Mouse (Mus musculus) hindbrain, embryonic 13.5 days (tissue): ENCODE measurements around the gene Emc1. TPM values are rescaled to one million over a fixed set of nuclear protein-coding genes. Genes with fewer than 3 reads are reported as not detected.

Experiments used
- ATAC-seq: fragments of 200-750 bp; cut with Nextera tagmentation; 2 replicates; pipeline ENCODE4 v1.8.0; 2017; ENCODE audit warnings: moderate TSS enrichment; ENCODE audit not compliant: low FRiP score
- H3K27ac ChIP-seq: fragments of 300-500 bp; sonication (generic); 2 replicates; pipeline ENCODE4 v1.5.1; 2015; ENCODE audit warnings: inconsistent platforms, mild to moderate bottlenecking, moderate library complexity
- H3K27me3 ChIP-seq: fragments of 300-500 bp; sonication (generic); 2 replicates; pipeline ENCODE4 v1.6.1; 2015; ENCODE audit warnings: mild to moderate bottlenecking, inconsistent platforms
- H3K36me3 ChIP-seq: fragments of 300-500 bp; sonication (generic); 2 replicates; pipeline ENCODE4 v1.6.1; 2015; ENCODE audit warnings: mild to moderate bottlenecking, inconsistent platforms
- H3K4me1 ChIP-seq: fragments of 300-500 bp; sonication (generic); replicated peaks from 2 replicates; pipeline ENCODE4 v1.6.1; 2015; ENCODE audit warnings: inconsistent platforms
- H3K4me2 ChIP-seq: fragments of 300-500 bp; sonication (generic); 2 replicates; pipeline ENCODE4 v1.6.1; 2015; ENCODE audit warnings: inconsistent platforms, mild to moderate bottlenecking, moderate library complexity
- H3K4me3 ChIP-seq: fragments of 300-500 bp; sonication (generic); 2 replicates; pipeline ENCODE4 v1.5.1; 2015; ENCODE audit warnings: mild to moderate bottlenecking, inconsistent platforms
- H3K9ac ChIP-seq: fragments of 300-500 bp; sonication (generic); 2 replicates; pipeline ENCODE4 v1.6.1; 2015; ENCODE audit warnings: mild to moderate bottlenecking, inconsistent platforms
- H3K9me3 ChIP-seq: fragments of 300-500 bp; sonication (generic); 2 replicates; pipeline ENCODE4 v1.6.1; 2016; ENCODE audit warnings: inconsistent platforms
- WGBS: fragments of 180-500 bp; shearing (Covaris S2); methylation state at CpG from one replicate; pipeline ENCODE4 v1.1.7; 2015; 5-methylcytosine and 5-hydroxymethylcytosine counted together
- polyA plus RNA-seq: library from polyadenylated mRNA; unstranded; fragments of >200 nt; fragmentation: Nextera tagmentation; extraction: Ambion mirVana; gene quantifications from 2 replicates; pipeline ENCODE4 v1.2.1, GENCODE M21; 2015

Gene Emc1
- polyA plus RNA-seq, 1 experiment from 2014 or later = 36.2 TPM

GRCm38 (mm10) chr4:139334631-139335295 is 17.6 kb upstream of the Emc1 start:
- Histone ChIP-seq H3K4me1 (no peaks in the 10 kb centered on the region), H3K27me3 (peaks cover 25% of the 10 kb centered on the region), H3K9ac (no peak overlapping the region), H3K36me3 (no peaks in the 10 kb centered on the region), H3K4me2 (no peak overlapping the region), H3K4me3 (no peak overlapping the region), H3K9me3 (no peaks in the 10 kb centered on the region), H3K27ac (no peak overlapping the region)
- 62% methylated on average over 8 of the region's 9 CpGs for WGBS
- ATAC-seq = no peak

- no peak overlapping the region for H3K27ac ChIP-seq
- ATAC-seq = no peak
- peaks cover 25% of the 10 kb centered on the region for H3K27me3 ChIP-seq
- no peak overlapping the region for H3K9ac ChIP-seq
- no peaks in the 10 kb centered on the region for H3K4me1 ChIP-seq
- no peak overlapping the region for H3K4me3 ChIP-seq
- no peaks in the 10 kb centered on the region for H3K36me3 ChIP-seq
- H3K4me2 ChIP-seq = no peak overlapping the region
- WGBS = 68% methylated on average over 7 of the region's 7 CpGs
- no peaks in the 10 kb centered on the region for H3K9me3 ChIP-seq
These were observed 16.9 kb upstream of the Emc1 start for GRCm38 (mm10) chr4:139335507-139335906.

GRCm38 (mm10) chr4:139336822-139337483 is 15.4 kb upstream of the Emc1 start:
- Histone ChIP-seq H3K27me3 (peaks cover 17% of the 10 kb centered on the region), H3K36me3 (no peaks in the 10 kb centered on the region), H3K9me3 (no peaks in the 10 kb centered on the region), H3K9ac (no peak overlapping the region), H3K27ac (no peak overlapping the region), H3K4me2 (peak overlapping the region; percentile 27; the same call in 1 of the 2 replicates), H3K4me1 (no peaks in the 10 kb centered on the region), H3K4me3 (no peak overlapping the region)
- ATAC-seq = no peak
- 31% methylated on average over 24 of the region's 24 CpGs for WGBS

- no peak overlapping the region for H3K4me2 ChIP-seq
- no peaks in the 10 kb centered on the region for H3K4me1 ChIP-seq
- no peak overlapping the region for H3K27ac ChIP-seq
- H3K4me3 ChIP-seq = no peak overlapping the region
- H3K9me3 ChIP-seq = no peaks in the 10 kb centered on the region
- WGBS = 51% methylated on average over 33 of the region's 33 CpGs
- ATAC-seq = no peak
- no peaks in the 10 kb centered on the region for H3K36me3 ChIP-seq
- no peak overlapping the region for H3K9ac ChIP-seq
- peaks cover 17% of the 10 kb centered on the region for H3K27me3 ChIP-seq
These were observed 14.2 kb upstream of the Emc1 start for GRCm38 (mm10) chr4:139338145-139338544.

DNA sequence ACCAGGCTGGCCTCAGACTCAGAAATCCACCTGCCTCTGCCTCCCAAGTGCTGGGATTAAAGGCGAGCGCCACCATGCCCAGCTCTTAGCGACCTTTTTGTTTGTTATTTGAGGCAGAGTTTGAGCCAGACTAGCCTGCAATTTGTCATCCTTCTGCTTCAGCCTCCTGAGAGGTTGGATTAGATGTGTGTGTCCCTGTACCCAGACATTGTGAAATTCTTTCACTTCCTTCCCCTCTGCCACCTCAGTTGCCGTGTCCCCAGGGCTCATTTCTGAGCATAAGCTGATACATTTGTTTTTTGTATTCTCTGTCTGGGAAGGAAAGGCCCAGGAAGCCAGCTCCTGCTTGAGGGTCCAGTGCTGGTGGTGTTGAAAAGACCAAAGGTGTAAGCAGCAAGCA is 11.6 kb upstream of the Emc1 start:
- Histone ChIP-seq H3K4me3 (no peak overlapping the region), H3K27ac (no peak overlapping the region), H3K4me2 (no peak overlapping the region), H3K9me3 (no peaks in the 10 kb centered on the region), H3K9ac (no peak overlapping the region), H3K27me3 (peaks cover 17% of the 10 kb centered on the region), H3K4me1 (no peaks in the 10 kb centered on the region), H3K36me3 (peaks cover 13% of the 10 kb centered on the region)
- no peak for ATAC-seq
- 83% methylated on average over 4 of the region's 4 CpGs for WGBS

DNA sequence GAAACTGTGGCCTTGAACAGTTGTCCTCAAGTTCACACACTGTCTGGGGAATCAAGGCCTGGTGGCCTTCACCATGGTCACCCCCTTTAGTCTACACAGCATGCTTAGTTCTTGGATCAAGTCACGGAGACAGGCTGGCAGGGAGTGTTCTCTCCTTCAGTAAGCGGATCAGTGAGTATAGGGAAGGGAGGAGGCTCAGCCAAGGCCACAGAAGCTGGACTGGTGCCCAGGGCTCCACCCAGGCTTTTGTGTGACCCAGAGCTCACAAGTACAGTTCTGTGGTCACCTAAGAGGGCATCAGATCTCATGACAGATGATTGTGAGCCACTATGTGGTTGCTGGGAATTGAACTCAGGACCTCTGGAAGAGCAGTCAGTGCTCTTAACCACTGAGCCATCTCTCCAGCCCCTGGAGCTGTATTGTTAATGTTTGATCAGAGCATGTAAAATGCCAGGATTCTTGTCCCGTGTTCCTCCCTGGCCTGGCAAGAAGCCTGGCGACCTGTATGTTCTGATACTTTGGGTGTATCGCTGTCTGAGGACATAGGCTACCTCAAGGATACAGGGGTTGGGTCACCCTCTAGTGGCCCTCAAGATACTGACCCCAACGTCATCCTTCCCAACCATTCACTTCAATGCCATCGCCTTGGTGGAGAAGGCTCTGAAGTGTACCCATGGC is 10.7 kb upstream of the Emc1 start:
- Histone ChIP-seq H3K4me2 (no peak overlapping the region), H3K27ac (no peak overlapping the region), H3K9me3 (no peaks in the 10 kb centered on the region), H3K36me3 (peaks cover 21% of the 10 kb centered on the region), H3K4me3 (no peak overlapping the region), H3K27me3 (peaks cover 17% of the 10 kb centered on the region), H3K4me1 (no peaks in the 10 kb centered on the region), H3K9ac (no peak overlapping the region)
- no peak for ATAC-seq
- WGBS = 76% methylated on average over 7 of the region's 7 CpGs

GRCm38 (mm10) chr4:139343718-139344117 is 8.7 kb upstream of the Emc1 start:
- Histone ChIP-seq H3K9ac (no peak overlapping the region), H3K4me1 (no peaks in the 10 kb centered on the region), H3K27me3 (no peaks in the 10 kb centered on the region), H3K4me2 (no peak overlapping the region), H3K36me3 (peaks cover 41% of the 10 kb centered on the region), H3K9me3 (no peaks in the 10 kb centered on the region), H3K4me3 (no peak overlapping the region), H3K27ac (no peak overlapping the region)
- ATAC-seq = no peak
- WGBS = 64% methylated on average over 5 of the region's 5 CpGs

DNA sequence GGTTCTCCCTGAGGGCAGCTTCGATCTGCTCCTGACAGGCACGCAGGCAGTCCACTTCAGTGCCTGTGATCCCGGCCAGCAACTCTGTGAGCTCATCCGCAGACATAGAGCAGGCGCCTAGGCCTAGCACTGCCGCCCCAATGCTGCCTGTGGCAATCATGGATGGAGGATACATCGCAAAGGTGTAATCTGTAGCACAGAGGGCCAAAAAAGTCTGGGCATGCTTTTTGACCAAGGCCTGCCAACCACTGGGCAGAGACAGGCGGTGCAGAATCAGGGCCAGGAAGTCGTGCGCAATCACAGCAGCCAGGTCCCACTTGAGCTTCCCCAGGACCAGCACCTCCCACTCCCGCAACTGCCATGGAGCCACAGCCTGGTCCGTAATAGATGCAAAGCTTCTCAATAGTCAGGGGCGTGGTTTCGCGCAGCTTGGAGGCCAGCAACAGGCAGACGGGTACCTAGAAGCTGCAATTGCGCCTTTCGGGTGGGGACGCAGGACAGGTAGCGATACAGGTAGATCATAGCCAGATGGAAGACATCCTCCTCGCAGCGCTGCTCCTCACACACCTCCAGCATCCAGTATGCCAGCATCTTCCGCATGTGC is 6.9 kb upstream of the Emc1 start:
- 73% methylated on average over 23 of the region's 23 CpGs for WGBS
- no peak for ATAC-seq
- Histone ChIP-seq H3K4me3 (no peak overlapping the region), H3K27me3 (no peaks in the 10 kb centered on the region), H3K27ac (no peak overlapping the region), H3K9ac (no peak overlapping the region), H3K9me3 (no peaks in the 10 kb centered on the region), H3K4me2 (no peak overlapping the region), H3K36me3 (peaks cover 55% of the 10 kb centered on the region), H3K4me1 (peaks cover 2% of the 10 kb centered on the region)

DNA sequence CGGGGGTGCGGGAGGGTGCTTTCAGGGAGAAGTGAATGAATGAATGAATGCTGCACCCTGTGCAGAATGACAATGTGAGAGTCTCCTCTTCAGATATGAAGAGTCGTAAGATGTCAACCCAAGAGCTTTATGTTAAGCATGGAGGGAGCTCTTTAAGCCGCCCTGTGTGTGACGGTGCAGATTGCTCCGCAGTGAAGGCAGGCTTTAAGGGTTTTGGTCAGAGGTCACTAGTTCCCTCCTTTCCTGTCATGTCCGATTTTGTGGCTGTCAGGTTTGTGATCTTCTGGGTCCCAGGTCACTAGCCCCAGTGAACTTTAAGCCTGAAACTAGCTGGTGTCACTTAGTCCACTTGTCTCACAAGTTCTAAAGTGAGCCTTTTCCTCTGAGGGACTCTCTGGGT is 445 bp downstream of the Emc1 start:
- H3K4me1 ChIP-seq = peaks cover 28% of the 10 kb centered on the region
- H3K36me3 ChIP-seq = peaks cover 54% of the 10 kb centered on the region
- H3K4me2 ChIP-seq = peak overlapping the region; percentile 99
- ATAC-seq = peak; percentile 46
- H3K4me3 ChIP-seq = peak overlapping the region; percentile 89
- no peaks in the 10 kb centered on the region for H3K27me3 ChIP-seq
- H3K9me3 ChIP-seq = no peaks in the 10 kb centered on the region
- 0% methylated on average over 7 of the region's 7 CpGs for WGBS
- H3K9ac ChIP-seq = peak overlapping the region; percentile 88
- H3K27ac ChIP-seq = peak overlapping the region; percentile 97

DNA sequence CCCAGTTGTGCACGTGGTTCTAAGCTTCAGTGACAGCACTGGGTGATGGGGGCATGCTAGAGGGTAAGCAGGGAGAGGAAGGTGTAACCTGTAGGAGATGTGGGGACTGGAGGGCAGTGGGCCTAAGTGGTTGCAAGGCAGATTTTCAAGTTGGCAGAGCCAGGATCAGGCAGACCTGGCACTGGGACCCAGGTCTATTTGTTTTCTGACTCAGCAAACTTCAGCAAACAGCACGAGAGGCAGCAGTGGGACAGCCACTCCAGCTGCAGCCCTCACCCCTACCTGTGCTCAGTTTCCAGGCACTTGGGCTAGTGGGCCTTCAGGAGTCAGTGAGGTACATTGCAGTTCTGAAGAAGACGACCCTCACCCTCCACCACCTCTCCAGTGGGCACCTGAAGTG is 4.8 kb downstream of the Emc1 start:
- no peak overlapping the region for H3K9ac ChIP-seq
- peaks cover 75% of the 10 kb centered on the region for H3K36me3 ChIP-seq
- H3K4me2 ChIP-seq = no peak overlapping the region
- WGBS = 95% methylated on average over 3 of the region's 3 CpGs
- no peaks in the 10 kb centered on the region for H3K9me3 ChIP-seq
- no peak for ATAC-seq
- no peak overlapping the region for H3K27ac ChIP-seq
- H3K4me1 ChIP-seq = peaks cover 14% of the 10 kb centered on the region
- H3K4me3 ChIP-seq = no peak overlapping the region
- no peaks in the 10 kb centered on the region for H3K27me3 ChIP-seq

GRCm38 (mm10) chr4:139360761-139361548 is 8.6 kb downstream of the Emc1 start:
- no peak overlapping the region for H3K27ac ChIP-seq
- H3K4me3 ChIP-seq = no peak overlapping the region
- no peaks in the 10 kb centered on the region for H3K4me1 ChIP-seq
- no peak overlapping the region for H3K9ac ChIP-seq
- ATAC-seq = no peak
- no peak overlapping the region for H3K4me2 ChIP-seq
- 94% methylated on average over 11 of the region's 11 CpGs for WGBS
- no peaks in the 10 kb centered on the region for H3K27me3 ChIP-seq
- H3K36me3 ChIP-seq = peaks cover 97% of the 10 kb centered on the region
- H3K9me3 ChIP-seq = no peaks in the 10 kb centered on the region

DNA sequence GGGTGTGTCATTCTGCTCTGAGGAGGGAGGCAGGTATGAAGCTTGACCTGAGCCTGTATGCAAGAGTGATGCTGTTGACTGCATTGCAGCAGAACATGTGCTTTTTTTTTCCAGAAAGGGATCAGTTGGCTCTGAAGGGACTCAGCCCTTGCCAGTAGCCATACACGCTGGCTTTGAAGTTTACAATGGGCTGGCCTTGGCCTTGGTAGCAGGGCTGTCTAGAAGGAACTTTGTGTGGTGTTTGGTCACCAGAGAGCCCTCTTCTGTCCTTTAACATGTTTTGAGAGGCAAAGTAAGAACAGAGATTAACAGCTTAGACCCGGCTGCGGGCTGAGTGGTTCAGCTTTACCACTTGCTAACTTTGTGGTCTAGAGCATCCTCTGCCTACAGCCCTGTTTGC is 14.9 kb downstream of the Emc1 start:
- no peak overlapping the region for H3K4me3 ChIP-seq
- H3K9me3 ChIP-seq = no peaks in the 10 kb centered on the region
- no peak overlapping the region for H3K9ac ChIP-seq
- peaks cover 97% of the 10 kb centered on the region for H3K36me3 ChIP-seq
- ATAC-seq = no peak
- no peak overlapping the region for H3K27ac ChIP-seq
- no peak overlapping the region for H3K4me2 ChIP-seq
- H3K27me3 ChIP-seq = no peaks in the 10 kb centered on the region
- 97% methylated on average over 3 of the region's 3 CpGs for WGBS
- no peaks in the 10 kb centered on the region for H3K4me1 ChIP-seq
